Mouse (Mus musculus) liver, embryonic 11.5 days (tissue): Measurements from ENCODE around the gene Fam161b. TPM values are rescaled to one million over a fixed set of nuclear protein-coding genes. Genes with fewer than 3 reads are reported as not detected.

ENCODE experiments used
- ATAC-seq: fragments of 200-750 bp; cut with Nextera tagmentation; replicated peaks from 2 replicates; pipeline ENCODE4 v1.8.0; 2017; ENCODE audit warnings: moderate number of reproducible peaks, mild to moderate bottlenecking, moderate TSS enrichment, moderate library complexity; ENCODE audit not compliant: low FRiP score
- DNase-seq: peaks from one replicate; pipeline ENCODE4 v3.0.0-alpha.2; 2017; ENCODE audit warnings: low spot score
- H3K27ac ChIP-seq: fragments of 300-500 bp; sonication (generic); 2 replicates; pipeline ENCODE4 v1.5.1; 2014; ENCODE audit warnings: mild to moderate bottlenecking, low read depth, low read length, control low read depth
- H3K27me3 ChIP-seq: fragments of 300-500 bp; sonication (generic); replicated peaks from 2 replicates; pipeline ENCODE4 v1.6.1; 2014; ENCODE audit warnings: low read length, mixed read lengths; ENCODE audit not compliant: control insufficient read depth, insufficient read depth
- H3K36me3 ChIP-seq: fragments of 300-500 bp; sonication (generic); 2 replicates; pipeline ENCODE4 v1.6.1; 2014; ENCODE audit warnings: mild to moderate bottlenecking, low read length, moderate library complexity, mixed read lengths; ENCODE audit not compliant: control insufficient read depth, insufficient read depth
- H3K4me1 ChIP-seq: fragments of 300-500 bp; sonication (generic); replicated peaks from 2 replicates; pipeline ENCODE4 v1.6.1; 2014; ENCODE audit warnings: low read length, mixed read lengths; ENCODE audit not compliant: control insufficient read depth, insufficient read depth
- H3K4me2 ChIP-seq: fragments of 300-500 bp; sonication (generic); 2 replicates; pipeline ENCODE4 v1.6.1; 2014; ENCODE audit warnings: mild to moderate bottlenecking, control low read depth, moderate library complexity
- H3K4me3 ChIP-seq: fragments of 300-500 bp; sonication (generic); 2 replicates; pipeline ENCODE4 v1.5.1; 2014; ENCODE audit warnings: low read depth, low read length, control low read depth
- H3K9ac ChIP-seq: fragments of 300-500 bp; sonication (generic); 2 replicates; pipeline ENCODE4 v1.6.1; 2014; ENCODE audit warnings: low read depth, low read length, control low read depth
- H3K9me3 ChIP-seq: fragments of 300-500 bp; sonication (generic); 2 replicates; pipeline ENCODE4 v1.6.1; 2016; ENCODE audit warnings: low read length, inconsistent platforms, mixed read lengths; ENCODE audit not compliant: control insufficient read depth
- WGBS: fragments of 180-500 bp; shearing (Covaris S2); extraction: QIAGEN DNeasy Blood & Tissue Kit; methylation state at CpG from one replicate; pipeline ENCODE4 v1.1.7; 2014; 5-methylcytosine and 5-hydroxymethylcytosine counted together
- polyA plus RNA-seq: library from polyadenylated mRNA; unstranded; fragments of >200 nt; fragmentation: Nextera tagmentation; extraction: Ambion mirVana; gene quantifications from 2 replicates; pipeline ENCODE4 v1.2.1, GENCODE M21; 2014

Fam161b gene
- polyA plus RNA-seq, 1 experiment from 2014 or later: 4.9 TPM

DNA sequence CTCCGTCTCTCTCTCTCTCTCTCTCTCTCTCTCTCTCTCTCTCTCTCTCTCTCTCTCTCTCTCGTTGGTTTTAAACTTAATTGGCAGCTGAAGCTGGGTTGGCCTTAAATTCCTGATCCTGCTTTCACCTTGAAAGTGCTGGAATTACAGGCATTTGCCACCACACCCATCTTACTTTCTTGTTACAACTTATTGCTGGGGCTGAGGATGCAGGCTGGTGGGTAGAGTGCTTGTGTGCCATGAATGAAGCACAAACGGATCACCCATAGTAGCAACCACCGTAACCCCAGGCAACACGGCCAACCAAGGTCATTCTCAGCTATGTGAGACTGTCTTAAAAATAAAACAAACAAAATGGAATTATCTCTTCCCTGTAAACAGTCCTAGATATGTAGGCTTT lies 50.3 kb downstream of the Fam161b start:
- Histone ChIP-seq H3K9me3 (no peaks in the 10 kb centered on the region), H3K4me2 (no peak overlapping the region), H3K36me3 (0 out of 2 replicates have a peak, but pooled peaks cover 2% of the 10 kb centered on the region), H3K27me3 (no peaks in the 10 kb centered on the region), H3K27ac (no peak overlapping the region), H3K4me3 (no peak overlapping the region), H3K4me1 (no peaks in the 10 kb centered on the region; the same call in 1 of the 2 replicates), H3K9ac (no peak overlapping the region)
- WGBS: 84% methylated on average over 4 of the region's 5 CpGs
- ATAC-seq (no peak), DNase-seq (no peak)

- no peak overlapping the region for H3K9ac ChIP-seq
- H3K4me1 ChIP-seq: no peaks in the 10 kb centered on the region
- H3K27ac ChIP-seq: no peak overlapping the region
- peaks cover 13% of the 10 kb centered on the region for H3K36me3 ChIP-seq
- H3K27me3 ChIP-seq: no peaks in the 10 kb centered on the region
- no peak overlapping the region for H3K4me3 ChIP-seq
- no peak overlapping the region for H3K4me2 ChIP-seq
- no peak for ATAC-seq
- DNase-seq: no peak
- no peaks in the 10 kb centered on the region for H3K9me3 ChIP-seq
- WGBS: 68% methylated on average over 1 of the region's 1 CpGs
These were observed 57.1 kb downstream of the Fam161b start for GRCm38 (mm10) chr12:84304554-84304953.

- Histone ChIP-seq H3K9ac (no peak overlapping the region), H3K27ac (no peak overlapping the region), H3K4me1 (no peaks in the 10 kb centered on the region), H3K4me2 (no peak overlapping the region), H3K4me3 (no peak overlapping the region), H3K9me3 (no peaks in the 10 kb centered on the region), H3K27me3 (no peaks in the 10 kb centered on the region), H3K36me3 (peaks cover 13% of the 10 kb centered on the region)
- no peak for DNase-seq
- 90% methylated on average over 5 of the region's 5 CpGs for WGBS
- no peak for ATAC-seq
These were observed 57.5 kb downstream of the Fam161b start for GRCm38 (mm10) chr12:84304101-84304500.

- Histone ChIP-seq H3K27me3 (no peaks in the 10 kb centered on the region), H3K4me2 (no peak overlapping the region), H3K36me3 (peaks cover 19% of the 10 kb centered on the region), H3K9ac (no peak overlapping the region), H3K4me1 (no peaks in the 10 kb centered on the region), H3K9me3 (no peaks in the 10 kb centered on the region), H3K27ac (no peak overlapping the region), H3K4me3 (no peak overlapping the region)
- ATAC-seq (peak; percentile 56; the same call in 1 of the 2 replicates), DNase-seq (no peak)
- 85% methylated on average over 2 of the region's 2 CpGs for WGBS
These were observed 62.4 kb downstream of the Fam161b start for GRCm38 (mm10) chr12:84299265-84299664.

DNA sequence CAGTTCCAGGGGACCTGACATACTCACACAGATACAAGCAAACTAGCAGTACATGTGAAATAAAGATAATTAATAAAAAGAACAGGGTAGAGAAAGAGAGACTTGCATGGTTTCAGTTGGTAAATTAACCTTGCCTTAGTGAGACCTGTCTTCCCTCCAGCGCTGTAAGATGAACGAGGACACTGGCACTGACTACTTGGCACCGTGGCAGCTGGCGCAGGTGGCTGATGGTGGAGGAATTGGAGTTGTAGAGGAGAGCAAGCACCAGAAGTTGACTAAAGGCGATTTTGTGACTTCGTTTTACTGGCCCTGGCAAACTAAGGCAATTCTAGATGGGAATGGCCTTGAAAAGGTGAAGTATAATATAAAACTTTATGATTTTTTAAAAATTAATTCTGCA lies 63.8 kb downstream of the Fam161b start:
- no peak overlapping the region for H3K4me3 ChIP-seq
- no peak for DNase-seq
- H3K9ac ChIP-seq: no peak overlapping the region
- H3K36me3 ChIP-seq: peaks cover 27% of the 10 kb centered on the region
- H3K27me3 ChIP-seq: no peaks in the 10 kb centered on the region
- 95% methylated on average over 6 of the region's 6 CpGs for WGBS
- no peak overlapping the region for H3K4me2 ChIP-seq
- H3K4me1 ChIP-seq: no peaks in the 10 kb centered on the region
- no peaks in the 10 kb centered on the region for H3K9me3 ChIP-seq
- ATAC-seq: no peak
- H3K27ac ChIP-seq: no peak overlapping the region

Other genes with a start within 250 kb of the Fam161b start
- 2.0 and 2.3 TPM in 2 replicates for gene Dnal1, start 247.5 kb downstream of the Fam161b start, polyA plus RNA-seq
- gene Pnma1, start 213.3 kb downstream of the Fam161b start, polyA plus RNA-seq: 0.27 and 0.53 TPM in 2 replicates
- gene Elmsan1, start 143.0 kb downstream of the Fam161b start, polyA plus RNA-seq: 12.6 and 13.4 TPM in 2 replicates
- gene Ptgr2, start 76.6 kb downstream of the Fam161b start, polyA plus RNA-seq: 39.5 and 51.2 TPM in 2 replicates
- 78.1 and 79.5 TPM in 2 replicates for gene Zfp410, start 45.0 kb downstream of the Fam161b start, polyA plus RNA-seq
- gene Coq6, start 176 bp downstream of the Fam161b start, polyA plus RNA-seq: 43.6 and 51.7 TPM in 2 replicates
- gene Entpd5, start 47.2 kb upstream of the Fam161b start, polyA plus RNA-seq: 14.0 and 14.1 TPM in 2 replicates
- gene Bbof1, start 47.2 kb upstream of the Fam161b start, polyA plus RNA-seq: 1.0 TPM in 2 replicates
- 20.9 and 25.6 TPM in 2 replicates for gene Rnf113a2, start 55.4 kb upstream of the Fam161b start, polyA plus RNA-seq
- gene Aldh6a1, start 89.2 kb upstream of the Fam161b start, polyA plus RNA-seq: 21.5 and 25.7 TPM in 2 replicates
- gene Lin52, start 89.6 kb upstream of the Fam161b start, polyA plus RNA-seq: 20.2 and 21.7 TPM in 2 replicates
- not detected in 2 replicates for gene Vsx2, start 207.9 kb upstream of the Fam161b start, polyA plus RNA-seq